Mouse (Mus musculus): ENCODE results near the gene Fhit. TPM values are rescaled to one million over a fixed set of nuclear protein-coding genes. Genes with fewer than 3 reads are reported as not detected.
"Not testable (repeated sequence)": the region's sequence is repeated elsewhere in the genome, so short reads cannot be mapped to it uniquely, and the experiment has no call there.

Gene Fhit
- polyA plus RNA-seq, 1 experiment = 6.7 TPM

DNA sequence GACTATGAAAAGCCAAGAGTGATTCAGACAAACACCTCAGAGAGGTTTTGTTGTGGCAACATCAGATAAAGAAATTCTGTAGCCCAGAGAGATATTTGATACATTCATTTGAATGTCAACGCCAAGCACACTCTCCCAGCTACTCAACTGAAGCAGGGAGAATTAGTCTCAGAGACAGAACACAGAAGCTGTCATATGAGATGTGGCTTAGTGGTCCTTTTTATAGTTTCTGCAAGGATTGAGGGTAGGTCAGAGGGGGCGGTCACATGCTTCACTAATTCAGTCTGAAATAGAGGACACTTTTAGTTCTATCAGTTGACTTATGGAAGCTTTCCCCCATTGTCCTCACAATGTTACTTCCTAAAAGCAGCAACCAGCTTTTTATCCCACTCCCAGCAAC lies 98.2 kb downstream of the Fhit start:
- Histone ChIP-seq H3K4me3 (ENCODE audit: insufficient read depth, low read depth, low read length) (no peak overlapping the region), H3K27ac (replicated peaks; ENCODE audit: low read depth, low read length) (no peak overlapping the region)

DNA sequence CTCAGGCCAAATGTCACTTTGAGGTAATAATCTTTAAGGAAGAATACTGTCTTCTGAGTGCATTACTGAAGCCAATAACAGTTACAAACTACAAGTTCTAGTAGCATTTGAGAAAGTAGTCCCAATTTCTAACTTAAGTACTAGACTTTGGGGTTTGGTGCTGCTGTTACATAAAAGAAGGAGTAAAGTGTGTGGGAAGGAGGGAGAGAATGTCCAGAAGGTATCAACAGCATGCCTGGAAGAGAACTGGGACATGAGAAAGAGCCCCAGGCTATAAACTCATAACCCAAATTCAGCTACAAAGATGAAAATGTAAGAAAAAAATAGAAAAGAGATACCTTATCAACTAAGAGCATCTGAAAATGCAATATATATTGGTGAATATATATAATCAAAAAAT lies 101.6 kb downstream of the Fhit start:
- no peak overlapping the region for H3K4me3 ChIP-seq (ENCODE audit: insufficient read depth, low read depth, low read length)
- no peaks in the 10 kb centered on the region for H3K4me1 ChIP-seq (ENCODE audit: control insufficient read depth, insufficient read depth, insufficient read length, low read length)
- H3K27ac ChIP-seq (replicated peaks; ENCODE audit: low read depth, low read length) = no peak overlapping the region

More for the DNA sequence above, 98.2 kb downstream of the Fhit start:
- no peaks in the 10 kb centered on the region for H3K4me1 ChIP-seq (ENCODE audit: control insufficient read depth, insufficient read depth, insufficient read length, low read length)

DNA sequence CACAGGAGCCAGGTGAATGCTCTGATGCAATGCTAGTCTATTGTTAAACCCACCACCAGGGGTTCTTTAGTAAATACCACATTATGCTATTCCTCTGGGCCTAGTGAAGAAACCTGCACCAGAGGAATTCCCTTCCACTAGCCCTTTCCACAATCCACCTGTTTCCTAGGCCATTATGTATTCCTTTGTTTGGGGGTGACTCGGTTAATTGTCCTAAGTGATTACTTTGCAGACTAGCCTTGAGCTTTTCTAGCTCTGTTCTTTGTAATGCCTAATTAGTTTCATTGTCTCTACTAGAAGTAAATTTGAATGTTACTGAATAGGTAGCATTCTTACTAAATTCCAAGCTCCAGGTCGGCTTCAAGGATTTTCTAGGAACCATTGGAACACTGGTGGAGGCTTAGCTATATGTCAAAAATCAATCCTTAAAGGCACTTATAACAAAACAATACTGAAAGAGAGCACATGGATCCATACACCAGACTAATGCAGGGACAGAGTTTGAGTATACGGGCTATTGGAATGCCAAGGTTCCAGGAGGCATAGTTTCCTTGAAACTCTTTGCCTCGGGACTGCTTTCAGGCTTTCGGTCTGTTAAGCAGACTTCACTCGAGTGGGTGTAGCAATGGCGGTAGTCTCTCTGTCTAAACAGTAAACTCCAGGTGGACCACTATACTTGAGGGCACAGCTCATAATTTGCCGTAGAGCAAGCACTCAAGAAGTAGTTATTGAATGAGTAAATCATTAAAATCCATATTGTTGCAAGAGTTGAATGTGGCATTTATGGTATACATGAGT lies 122.1 kb downstream of the Fhit start:
- not testable (repeated sequence) for H3K27ac ChIP-seq (replicated peaks; ENCODE audit: low read depth, low read length); H3K4me3 ChIP-seq (ENCODE audit: insufficient read depth, low read depth, low read length); H3K4me1 ChIP-seq (ENCODE audit: control insufficient read depth, insufficient read depth, insufficient read length, low read length)

DNA sequence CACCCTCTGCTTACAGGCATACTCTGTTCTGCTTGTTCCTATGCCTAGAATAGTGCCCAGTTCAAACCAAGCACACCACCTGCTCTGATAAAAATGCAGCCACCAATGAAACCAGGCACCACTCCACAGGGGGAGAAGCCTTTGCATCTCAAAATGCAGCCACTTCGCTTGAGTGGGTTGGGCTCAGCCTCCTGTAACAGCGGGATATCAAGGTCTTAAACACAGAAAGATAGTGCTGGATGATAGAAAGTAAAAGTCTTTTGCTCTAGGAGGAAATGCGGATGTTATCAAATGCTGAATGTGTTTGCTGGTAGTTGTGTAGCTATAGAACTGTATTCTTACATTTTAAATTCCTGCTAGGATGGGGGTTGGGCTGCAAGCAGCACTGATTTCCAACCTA lies 140.4 kb downstream of the Fhit start:
- Histone ChIP-seq H3K27ac (replicated peaks; ENCODE audit: low read depth, low read length) (no peak overlapping the region), H3K4me1 (ENCODE audit: control insufficient read depth, insufficient read depth, insufficient read length, low read length) (no peaks in the 10 kb centered on the region)

DNA sequence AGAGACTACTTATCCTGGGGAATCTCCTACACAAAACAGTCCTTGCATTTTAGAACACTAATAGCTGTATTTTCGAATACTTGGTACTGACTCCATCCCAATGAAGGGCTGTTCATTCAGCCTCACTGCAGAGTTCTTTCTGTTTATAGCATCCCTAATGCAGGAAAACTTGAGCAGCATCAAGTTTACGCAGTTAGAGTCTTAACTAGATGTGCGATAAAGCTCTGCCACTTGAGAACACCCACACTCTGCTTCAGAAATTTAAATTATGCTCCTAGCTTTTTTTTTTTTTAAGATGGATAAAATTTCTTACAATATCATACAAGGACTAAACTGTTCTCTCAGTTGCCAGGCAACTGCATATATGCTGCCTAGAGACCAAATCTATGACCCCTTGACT lies 183.2 kb downstream of the Fhit start:
- no peak overlapping the region for H3K27ac ChIP-seq (replicated peaks; ENCODE audit: low read depth, low read length)

More for the DNA sequence above, 140.4 kb downstream of the Fhit start:
- no peak overlapping the region for H3K4me3 ChIP-seq (ENCODE audit: insufficient read depth, low read depth, low read length)

DNA sequence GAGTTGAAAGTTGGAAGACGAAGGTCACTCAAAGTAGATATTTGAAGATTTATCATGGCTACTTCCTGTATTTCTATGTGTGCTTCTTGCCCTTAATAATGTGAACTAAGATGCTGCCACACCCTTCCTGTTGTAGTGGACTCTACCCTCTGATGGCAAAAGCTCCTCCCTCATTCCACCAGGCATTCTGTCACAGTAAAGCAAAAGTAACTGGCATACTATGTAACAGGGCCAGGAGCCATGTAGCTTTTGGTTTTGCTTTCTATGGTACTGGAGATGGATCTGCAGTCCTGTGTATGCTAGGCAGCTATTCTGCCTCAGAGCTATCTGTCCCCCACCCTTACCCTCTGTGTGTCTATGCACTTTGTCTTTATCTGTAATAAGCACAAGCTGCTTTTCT lies 220.2 kb downstream of the Fhit start:
- no peaks in the 10 kb centered on the region for H3K4me1 ChIP-seq (ENCODE audit: control insufficient read depth, insufficient read depth, insufficient read length, low read length)
- H3K27ac ChIP-seq (replicated peaks; ENCODE audit: low read depth, low read length) = no peak overlapping the region
- no peak overlapping the region for H3K4me3 ChIP-seq (ENCODE audit: insufficient read depth, low read depth, low read length)

More for the DNA sequence above, 183.2 kb downstream of the Fhit start:
- H3K4me1 ChIP-seq (ENCODE audit: control insufficient read depth, insufficient read depth, insufficient read length, low read length) = no peaks in the 10 kb centered on the region
- no peak overlapping the region for H3K4me3 ChIP-seq (ENCODE audit: insufficient read depth, low read depth, low read length)

DNA sequence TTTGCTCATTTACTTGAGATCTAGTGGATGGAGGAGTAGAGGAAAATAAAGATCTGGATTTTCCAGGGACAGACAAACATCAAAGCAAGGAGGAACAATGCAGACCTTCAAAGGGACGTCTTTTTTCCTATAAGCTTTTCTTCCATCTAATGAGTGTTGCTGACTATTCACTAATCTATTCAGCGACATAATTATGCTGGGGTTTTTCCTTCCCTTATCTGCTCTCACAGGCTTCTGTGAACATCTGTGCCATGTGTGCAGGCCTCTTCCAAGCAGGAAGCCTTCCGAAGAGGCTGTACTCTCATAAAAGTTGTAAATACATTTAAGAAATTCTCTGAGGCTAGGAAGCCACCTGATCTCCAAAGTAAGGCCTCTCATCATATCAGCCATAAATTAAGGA lies 228.2 kb downstream of the Fhit start:
- H3K4me1 ChIP-seq (ENCODE audit: control insufficient read depth, insufficient read depth, insufficient read length, low read length) = no peaks in the 10 kb centered on the region
- H3K4me3 ChIP-seq (ENCODE audit: insufficient read depth, low read depth, low read length) = no peak overlapping the region
- no peak overlapping the region for H3K27ac ChIP-seq (replicated peaks; ENCODE audit: low read depth, low read length)

DNA sequence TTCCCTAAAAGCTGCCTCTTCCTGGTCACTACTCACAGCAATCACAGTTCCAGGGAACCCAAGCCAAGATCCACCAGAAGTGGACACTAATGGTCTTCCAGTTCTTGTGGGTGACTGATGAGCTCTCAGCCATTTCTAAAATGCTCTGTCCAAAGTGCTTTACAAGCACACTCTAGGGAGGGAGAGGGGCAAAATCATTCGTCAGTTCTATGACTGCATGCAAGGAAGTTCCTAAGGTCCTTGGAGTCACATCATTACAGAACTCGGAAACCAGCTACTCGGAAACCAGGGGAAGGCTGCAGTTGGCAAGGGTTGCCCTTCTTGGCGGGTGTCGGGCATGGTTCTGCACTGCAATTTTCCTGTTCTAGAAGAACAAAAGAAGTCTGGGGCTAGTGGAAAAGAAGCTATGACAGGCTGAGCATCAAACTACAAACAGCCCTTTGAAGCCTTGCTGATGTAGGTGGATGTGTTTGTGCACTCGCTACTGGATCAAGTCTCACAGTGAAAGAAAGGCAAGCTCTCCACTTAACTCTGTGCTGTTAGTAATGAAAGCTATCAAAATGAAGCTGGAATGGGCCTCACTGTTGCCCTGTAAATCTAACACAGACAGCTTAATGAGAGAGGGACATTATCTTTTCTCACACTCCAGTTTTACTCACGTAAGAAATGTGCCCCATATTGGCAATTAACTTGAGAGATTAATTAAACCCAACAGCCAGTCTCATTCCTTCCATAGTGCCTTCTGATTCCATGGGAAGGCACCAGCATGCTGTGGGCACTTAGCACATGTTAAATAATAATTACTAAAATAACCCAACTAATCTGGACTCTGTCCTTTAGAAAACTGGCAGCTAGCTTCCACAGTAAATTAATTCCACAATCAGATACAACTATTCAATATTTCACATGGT lies 243.7 kb downstream of the Fhit start:
- Histone ChIP-seq H3K4me1 (ENCODE audit: control insufficient read depth, insufficient read depth, insufficient read length, low read length) (no peaks in the 10 kb centered on the region), H3K4me3 (ENCODE audit: insufficient read depth, low read depth, low read length) (no peak overlapping the region), H3K27ac (replicated peaks; ENCODE audit: low read depth, low read length) (no peak overlapping the region)

DNA sequence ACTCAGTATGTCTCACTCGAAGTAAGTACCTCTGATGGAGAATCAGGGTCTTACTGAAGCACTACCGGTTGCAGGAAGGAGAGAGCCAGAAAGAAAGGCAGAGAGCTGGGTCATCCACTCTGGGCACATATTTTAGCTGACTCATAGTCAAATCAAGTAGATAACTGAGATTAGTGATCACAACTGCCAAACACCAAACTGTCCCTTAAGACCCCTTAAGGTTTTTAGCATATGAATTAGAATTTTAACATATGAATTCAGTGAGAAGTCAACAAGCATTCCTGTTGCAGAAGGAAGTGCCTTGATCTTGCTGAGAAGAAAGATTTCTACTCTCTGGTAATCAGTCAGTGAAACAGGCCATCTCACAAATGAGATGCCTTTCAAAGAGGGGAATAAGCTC lies 253.8 kb downstream of the Fhit start:
- no peaks in the 10 kb centered on the region for H3K4me1 ChIP-seq (ENCODE audit: control insufficient read depth, insufficient read depth, insufficient read length, low read length)
- no peak overlapping the region for H3K4me3 ChIP-seq (ENCODE audit: insufficient read depth, low read depth, low read length)
- no peak overlapping the region for H3K27ac ChIP-seq (replicated peaks; ENCODE audit: low read depth, low read length)

DNA sequence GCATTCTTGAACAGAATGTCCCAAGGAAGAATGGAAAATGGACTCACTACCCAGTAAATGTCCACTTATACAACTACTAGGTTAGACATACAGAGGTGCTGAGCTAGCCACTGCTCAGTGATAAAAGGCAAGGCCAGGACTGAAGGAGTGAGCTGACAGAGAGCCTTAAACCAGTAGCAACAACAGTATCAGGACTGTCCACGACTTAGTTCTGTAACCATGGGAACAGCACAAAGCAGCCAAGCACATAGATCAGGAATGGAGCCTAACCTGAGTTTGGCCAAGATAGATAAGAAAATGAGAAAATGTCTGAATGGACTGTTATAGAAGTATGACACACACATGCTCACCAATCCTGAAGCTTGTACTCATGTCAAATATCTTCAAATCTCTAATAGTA lies 279.1 kb downstream of the Fhit start:
- Histone ChIP-seq H3K4me3 (ENCODE audit: insufficient read depth, low read depth, low read length) (no peak overlapping the region), H3K27ac (replicated peaks; ENCODE audit: low read depth, low read length) (no peak overlapping the region), H3K4me1 (ENCODE audit: control insufficient read depth, insufficient read depth, insufficient read length, low read length) (no peaks in the 10 kb centered on the region)

DNA sequence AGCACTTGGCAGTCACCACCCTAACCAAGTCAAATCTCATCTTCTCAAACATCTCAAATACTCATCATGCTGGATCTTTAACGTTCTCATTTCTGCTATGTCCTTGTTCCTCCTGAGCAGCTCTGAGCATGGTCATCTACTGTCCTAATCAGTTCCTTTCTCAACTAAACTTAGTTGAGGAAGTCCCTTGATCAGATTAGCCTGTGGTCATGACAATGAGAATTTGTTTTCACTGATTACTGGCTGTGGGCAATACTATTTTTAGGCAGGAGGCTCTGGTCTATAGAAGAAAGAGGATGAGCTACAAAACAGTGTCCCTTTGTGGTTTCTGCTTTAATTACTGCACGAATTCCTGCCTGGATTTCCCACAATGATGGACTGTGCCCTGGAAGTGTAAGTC lies 281.1 kb downstream of the Fhit start:
- H3K4me1 ChIP-seq (ENCODE audit: control insufficient read depth, insufficient read depth, insufficient read length, low read length) = no peaks in the 10 kb centered on the region
- no peak overlapping the region for H3K4me3 ChIP-seq (ENCODE audit: insufficient read depth, low read depth, low read length)
- no peak overlapping the region for H3K27ac ChIP-seq (replicated peaks; ENCODE audit: low read depth, low read length)

DNA sequence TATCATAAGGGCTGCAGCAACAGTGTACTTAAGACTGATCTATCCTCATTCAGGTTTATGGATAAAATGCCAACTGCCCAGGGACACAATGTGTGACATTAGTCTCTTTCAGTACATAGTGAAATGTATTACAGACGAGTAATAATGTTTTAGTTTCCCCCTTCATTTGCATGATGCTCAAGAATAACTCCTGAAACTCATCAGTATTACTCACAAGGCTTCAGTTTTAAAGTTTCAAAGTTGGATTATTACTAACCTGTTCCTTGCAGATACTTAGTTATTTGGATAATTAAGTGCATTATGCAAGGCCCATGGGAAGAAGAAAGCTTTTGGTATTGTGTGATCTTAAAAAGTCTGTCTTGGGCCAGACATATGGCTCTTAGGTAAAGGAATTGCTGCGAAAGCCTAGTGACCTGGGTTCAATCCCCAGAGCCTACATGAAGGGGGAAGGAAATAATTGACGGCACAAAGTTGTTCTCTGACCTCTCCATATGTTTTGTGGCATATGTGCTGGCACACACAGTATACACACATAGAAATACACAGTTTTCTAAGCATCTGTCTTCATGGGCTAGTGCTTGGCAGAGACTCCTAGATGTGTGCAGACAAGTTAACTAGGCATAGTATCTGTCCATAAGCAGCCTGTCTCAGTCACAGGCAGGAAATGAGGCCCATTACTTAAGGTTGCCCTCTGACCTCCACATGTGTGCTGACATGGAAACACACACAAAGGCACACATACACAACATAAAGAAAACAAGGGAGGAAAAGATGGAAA lies 287.1 kb downstream of the Fhit start:
- no peaks in the 10 kb centered on the region for H3K4me1 ChIP-seq (ENCODE audit: control insufficient read depth, insufficient read depth, insufficient read length, low read length)
- H3K27ac ChIP-seq (replicated peaks; ENCODE audit: low read depth, low read length) = no peak overlapping the region
- H3K4me3 ChIP-seq (ENCODE audit: insufficient read depth, low read depth, low read length) = no peak overlapping the region

DNA sequence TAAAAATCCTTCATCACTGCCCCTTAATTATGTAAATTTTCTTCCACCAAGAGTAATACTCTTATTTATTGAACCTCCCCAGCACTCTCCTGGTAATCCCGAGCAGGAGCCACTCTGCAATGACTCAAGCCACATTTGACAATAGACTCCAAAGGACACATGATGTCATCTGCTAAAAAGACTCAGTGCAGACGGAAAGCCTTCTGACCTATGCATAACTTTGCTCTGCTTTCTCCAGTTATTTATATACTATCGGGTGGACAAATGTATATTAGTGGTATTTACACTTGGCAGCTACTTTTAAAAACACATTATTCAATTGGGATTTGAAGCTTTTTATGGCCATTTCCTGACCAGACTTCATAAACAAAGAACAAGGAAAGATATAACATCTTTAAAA lies 304.2 kb downstream of the Fhit start:
- no peak overlapping the region for H3K27ac ChIP-seq (replicated peaks; ENCODE audit: low read depth, low read length)
- H3K4me3 ChIP-seq (ENCODE audit: insufficient read depth, low read depth, low read length) = no peak overlapping the region
- H3K4me1 ChIP-seq (ENCODE audit: control insufficient read depth, insufficient read depth, insufficient read length, low read length) = no peaks in the 10 kb centered on the region

DNA sequence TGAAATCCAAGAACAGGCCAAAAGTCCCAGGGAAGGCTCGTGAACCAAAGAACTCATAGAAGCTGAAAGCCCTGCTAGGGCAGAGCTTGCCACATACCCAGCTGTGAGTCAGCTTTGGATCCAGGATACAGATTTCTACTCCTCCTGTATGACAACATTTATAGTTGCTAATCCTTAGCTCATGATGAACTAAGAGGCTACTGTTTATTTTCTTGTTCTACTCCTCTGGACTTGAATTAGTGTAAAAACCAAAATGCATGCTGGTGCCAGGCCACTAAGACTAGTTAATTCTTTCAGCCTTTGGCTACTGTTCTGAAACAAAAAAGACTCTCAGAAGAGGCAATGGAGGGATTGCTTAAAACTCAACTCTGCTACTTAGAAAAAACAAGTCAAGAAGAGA lies 309.9 kb downstream of the Fhit start:
- Histone ChIP-seq H3K4me1 (ENCODE audit: control insufficient read depth, insufficient read depth, insufficient read length, low read length) (no peaks in the 10 kb centered on the region), H3K27ac (replicated peaks; ENCODE audit: low read depth, low read length) (no peak overlapping the region), H3K4me3 (ENCODE audit: insufficient read depth, low read depth, low read length) (no peak overlapping the region)

DNA sequence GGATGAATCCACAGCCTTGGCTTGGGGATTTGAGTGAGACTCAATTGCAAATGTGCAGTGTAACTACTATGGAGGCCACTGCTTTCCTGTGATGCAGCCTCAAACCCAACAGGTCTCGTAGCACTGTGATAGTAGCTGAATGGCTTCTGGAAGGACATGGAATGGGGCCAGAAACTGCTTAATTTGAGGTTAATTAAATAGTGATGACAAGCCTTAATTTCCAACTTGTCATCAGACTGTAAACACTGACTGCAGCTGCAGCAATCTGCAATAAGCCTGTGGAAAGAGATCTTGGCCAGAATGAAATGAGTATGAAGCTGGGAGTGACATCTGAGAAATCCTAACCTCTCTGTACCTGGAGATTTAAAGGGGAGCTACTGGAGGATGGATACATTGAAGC lies 325.8 kb downstream of the Fhit start:
- Histone ChIP-seq H3K4me1 (ENCODE audit: control insufficient read depth, insufficient read depth, insufficient read length, low read length) (no peaks in the 10 kb centered on the region), H3K27ac (replicated peaks; ENCODE audit: low read depth, low read length) (no peak overlapping the region), H3K4me3 (ENCODE audit: insufficient read depth, low read depth, low read length) (no peak overlapping the region)
